Mouse (Mus musculus): ENCODE results near the gene Phf23.

DNA sequence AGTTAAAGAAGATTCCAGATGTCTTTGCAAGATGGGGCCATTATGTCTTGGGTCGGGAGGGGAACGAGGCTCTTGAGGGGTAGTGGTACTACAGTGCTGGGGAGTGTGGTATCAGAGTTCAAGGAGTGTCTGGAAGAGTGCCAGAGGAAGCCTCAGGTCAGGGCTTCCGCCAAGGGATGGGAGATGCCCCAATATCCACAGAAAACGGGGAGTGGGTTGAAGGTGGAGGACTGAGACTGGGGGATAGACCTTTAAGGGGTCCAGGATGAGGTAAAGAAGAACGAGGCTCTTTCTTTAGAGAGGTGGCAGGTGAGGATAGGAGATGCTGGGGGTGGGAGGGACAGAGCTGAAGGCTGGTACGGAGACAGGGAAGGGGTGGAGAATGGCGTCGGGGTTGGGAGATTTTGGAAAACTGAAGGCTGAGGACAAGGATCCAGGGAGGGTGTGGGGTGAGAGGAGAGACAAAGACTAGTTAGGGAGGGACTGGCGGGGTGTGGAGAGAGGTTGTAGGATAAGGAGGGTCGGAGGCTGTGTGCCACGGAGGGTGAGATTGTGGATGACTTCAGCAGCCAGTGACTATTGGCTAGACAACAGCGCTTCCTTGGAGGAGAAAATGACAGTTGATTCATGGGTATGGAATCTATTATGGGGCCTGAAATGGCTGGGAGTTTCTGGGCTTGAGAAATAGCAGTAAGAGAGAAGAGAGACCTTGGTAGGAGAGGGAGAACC is 33.0 kb downstream of the Phf23 start:
- TF ChIP-seq FOSL1 (IDR thresholded peaks at IDR 0.05; ENCODE audit: insufficient read depth, low read length, poor library complexity, severe bottlenecking), result no peak
- no peak for TF ChIP-seq CTCF (IDR thresholded peaks at IDR 0.05; ENCODE audit: control insufficient read depth, insufficient read depth, insufficient read length)
- TF ChIP-seq USF1 (IDR thresholded peaks at IDR 0.05; ENCODE audit: low read depth), result no peak
- TF ChIP-seq CEBPB (IDR thresholded peaks at IDR 0.05; ENCODE audit: low read depth), result no peak
